Mouse (Mus musculus): ENCODE results near the gene Scube1. TPM values are rescaled to one million over a fixed set of nuclear protein-coding genes. Genes with fewer than 3 reads are reported as not detected.

The Scube1 gene
- total and polyA plus RNA-seq, 3 experiments, result not detected

DNA sequence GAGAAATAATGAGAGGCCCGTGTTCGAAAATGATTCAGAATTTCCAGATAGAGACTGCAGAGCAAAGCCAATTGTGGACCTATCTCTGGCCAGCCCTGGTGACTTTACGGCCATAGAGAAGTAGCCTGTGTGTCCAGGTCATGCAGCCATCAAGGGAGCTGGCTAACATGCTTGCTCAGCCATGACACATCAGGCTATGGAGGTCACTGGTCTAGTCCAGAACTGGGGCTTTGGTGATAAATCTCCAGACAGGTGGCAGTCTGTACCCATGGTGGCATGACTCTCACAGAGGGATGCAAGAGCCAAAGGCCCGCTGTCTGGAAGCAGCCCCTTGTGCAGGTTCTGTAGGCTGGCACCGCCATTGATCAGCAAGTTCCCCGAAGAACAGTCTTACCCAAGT is 82.3 kb downstream of the Scube1 start:
- H3K36me3 ChIP-seq (ENCODE audit: control insufficient read depth in 1 of 2, insufficient read depth in 2 of 2, low read length in 2 of 2), result no peaks in the 10 kb centered on the region
- DNase-seq (ENCODE audit: low read depth, low spot score), result no peak
- no peak for TF ChIP-seq ETS1 (IDR thresholded peaks at IDR 0.05; ENCODE audit: low read depth, low read length)
- TF ChIP-seq NRF1 (IDR thresholded peaks at IDR 0.05; ENCODE audit: insufficient read depth, low read depth, low read length, poor library complexity, severe bottlenecking), result no peak
- TF ChIP-seq SMC3 (IDR thresholded peaks at IDR 0.05; ENCODE audit: low read depth, low read length), result no peak
- no peak for TF ChIP-seq RCOR1 (IDR thresholded peaks at IDR 0.05; ENCODE audit: low read depth, low read length)
- no peak for TF ChIP-seq MEF2A (IDR thresholded peaks at IDR 0.05; ENCODE audit: extremely low read depth, insufficient replicate concordance, low read depth, low read length, poor library complexity, severe bottlenecking)
- TF ChIP-seq USF1 (IDR thresholded peaks at IDR 0.05; ENCODE audit: low read depth, low read length), result no peak
- no peak for TF ChIP-seq CHD2 (IDR thresholded peaks at IDR 0.05; ENCODE audit: low read length)
- no peak for TF ChIP-seq SIN3A (IDR thresholded peaks at IDR 0.05; ENCODE audit: low read length)
- TF ChIP-seq KAT2A (conservative IDR thresholded peaks at IDR 0.05; ENCODE audit: low read depth, low read length), result no peak
- no peaks in the 10 kb centered on the region for H3K27me3 ChIP-seq (ENCODE audit: control insufficient read depth in 1 of 2, insufficient read depth in 2 of 2, low read length in 2 of 2)
- H3K9ac ChIP-seq (ENCODE audit: control insufficient read depth, low read depth, low read length, poor library complexity, severe bottlenecking), result no peak overlapping the region
- H3K79me2 ChIP-seq (ENCODE audit: control insufficient read depth, insufficient read depth, low read length, poor library complexity), result no peaks in the 10 kb centered on the region
- H3K4me3 ChIP-seq (ENCODE audit: control insufficient read depth in 1 of 2, insufficient read depth in 1 of 2, low read depth in 2 of 2, low read length in 2 of 2), result no peak overlapping the region
- H3K9me3 ChIP-seq (replicated peaks; ENCODE audit: insufficient read depth, low read length), result no peaks in the 10 kb centered on the region
- H3K27ac ChIP-seq (ENCODE audit: control insufficient read depth, low read depth, low read length), result no peak overlapping the region
- no peaks in the 10 kb centered on the region for H3K4me1 ChIP-seq (ENCODE audit: control insufficient read depth in 1 of 2, insufficient read depth in 2 of 2, low read length in 2 of 2)

DNA sequence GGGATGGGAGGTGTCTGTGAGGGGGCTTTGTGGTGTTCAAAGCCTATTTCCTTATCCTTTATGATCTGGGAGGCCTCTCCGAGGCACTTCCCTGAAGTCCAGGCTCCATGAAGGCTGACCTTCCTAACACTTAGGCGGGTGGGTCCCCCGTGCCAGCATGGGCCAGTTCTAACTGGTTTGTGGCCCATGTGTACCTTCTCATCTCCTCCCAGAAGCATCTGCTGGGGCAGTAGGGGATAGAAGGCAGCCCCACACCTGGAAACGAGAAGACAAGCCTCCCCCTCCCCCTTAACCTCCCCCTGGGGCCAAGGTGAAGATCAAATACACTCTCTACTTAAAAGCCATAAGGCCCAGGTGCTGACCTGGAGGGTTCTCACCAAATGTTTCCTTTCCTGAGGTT is 84.6 kb downstream of the Scube1 start:
- Histone ChIP-seq H3K79me2 (ENCODE audit: control insufficient read depth, insufficient read depth, low read length, poor library complexity) (no peaks in the 10 kb centered on the region), H3K27ac (ENCODE audit: control insufficient read depth, low read depth, low read length) (no peak overlapping the region), H3K9me3 (replicated peaks; ENCODE audit: insufficient read depth, low read length) (no peaks in the 10 kb centered on the region), H3K36me3 (ENCODE audit: control insufficient read depth in 1 of 2, insufficient read depth in 2 of 2, low read length in 2 of 2) (no peaks in the 10 kb centered on the region), H3K27me3 (ENCODE audit: control insufficient read depth in 1 of 2, insufficient read depth in 2 of 2, low read length in 2 of 2) (no peaks in the 10 kb centered on the region), H3K4me1 (ENCODE audit: control insufficient read depth in 1 of 2, insufficient read depth in 2 of 2, low read length in 2 of 2) (no peaks in the 10 kb centered on the region), H3K9ac (ENCODE audit: control insufficient read depth, low read depth, low read length, poor library complexity, severe bottlenecking) (no peak overlapping the region), H3K4me3 (ENCODE audit: control insufficient read depth in 1 of 2, insufficient read depth in 1 of 2, low read depth in 2 of 2, low read length in 2 of 2) (no peak overlapping the region)
- DNase-seq (ENCODE audit: low read depth, low spot score), result no peak
- TF ChIP-seq ZNF384 (IDR thresholded peaks at IDR 0.05; ENCODE audit: low read depth, low read length) (no peak), ZMIZ1 (IDR thresholded peaks at IDR 0.05; ENCODE audit: low read depth, low read length) (no peak), SMC3 (IDR thresholded peaks at IDR 0.05; ENCODE audit: low read depth, low read length) (no peak), HCFC1 (IDR thresholded peaks at IDR 0.05; ENCODE audit: low read depth, low read length) (no peak), ZKSCAN1 (IDR thresholded peaks at IDR 0.05; ENCODE audit: low read depth, low read length) (no peak), RAD21 (IDR thresholded peaks at IDR 0.05; ENCODE audit: low read depth, low read length) (no peak), KAT2A (conservative IDR thresholded peaks at IDR 0.05; ENCODE audit: low read depth, low read length) (no peak), JUND (IDR thresholded peaks at IDR 0.05; ENCODE audit: low read depth, low read length) (no peak), POLR2A (IDR thresholded peaks at IDR 0.05; ENCODE audit: control insufficient read depth in 1 of 2, insufficient read depth in 1 of 2, low read depth in 1 of 2, low read length in 2 of 2, poor library complexity in 1 of 2) (no peak), USF1 (IDR thresholded peaks at IDR 0.05; ENCODE audit: low read depth, low read length) (no peak), GATA1 (IDR thresholded peaks at IDR 0.05; ENCODE audit: low read depth, low read length) (no peak), NRF1 (IDR thresholded peaks at IDR 0.05; ENCODE audit: insufficient read depth, low read depth, low read length, poor library complexity, severe bottlenecking) (no peak), TBP (IDR thresholded peaks at IDR 0.05; ENCODE audit: low read depth, low read length) (no peak), ZC3H11A (IDR thresholded peaks at IDR 0.05; ENCODE audit: low read depth, low read length) (no peak), CTCF (IDR thresholded peaks at IDR 0.05 in 2 of 3, conservative IDR thresholded peaks at IDR 0.05 in 1 of 3; ENCODE audit: control insufficient read depth in 1 of 3, insufficient read depth in 1 of 3, low read depth in 2 of 3, low read length in 3 of 3, poor library complexity in 1 of 3, severe bottlenecking in 1 of 3) (no peak), POLR2AphosphoS5 (IDR thresholded peaks at IDR 0.05; ENCODE audit: borderline replicate concordance, low read depth, low read length) (no peak), UBTF (IDR thresholded peaks at IDR 0.05; ENCODE audit: borderline replicate concordance, insufficient read depth, low read depth, low read length) (no peak)
